Mouse (Mus musculus): ENCODE results near the gene Nsg1. TPM values are rescaled to one million over a fixed set of nuclear protein-coding genes. Genes with fewer than 3 reads are reported as not detected.

Gene Nsg1
- polyA plus RNA-seq, 1 experiment = 1,023 TPM

GRCm38 (mm10) chr5:38137163-38137562, 22.5 kb downstream of the Nsg1 start:
- DNase-seq = no peak
- Histone ChIP-seq H3K27me3 (ENCODE audit: control insufficient read depth, insufficient read depth, low read length) (no peaks in the 10 kb centered on the region), H3K27ac (ENCODE audit: insufficient read depth, low read length) (no peak overlapping the region), H3K4me1 (ENCODE audit: control insufficient read depth, insufficient read depth, low read length) (0 out of 2 replicates have a peak, but pooled peaks cover 2% of the 10 kb centered on the region), H3K4me3 (replicated peaks; ENCODE audit: insufficient read depth, low read depth, low read length) (no peak overlapping the region)
- TF ChIP-seq POLR2A (IDR thresholded peaks at IDR 0.05; ENCODE audit: borderline replicate concordance, insufficient read depth, low read length) (no peak), CTCF (IDR thresholded peaks at IDR 0.05; ENCODE audit: borderline replicate concordance, insufficient read depth, low read depth, low read length) (no peak)
- WGBS = 84% methylated on average over 9 of the region's 9 CpGs

- no peak overlapping the region for H3K4me3 ChIP-seq (replicated peaks; ENCODE audit: insufficient read depth, low read depth, low read length)
- no peaks in the 10 kb centered on the region for H3K27me3 ChIP-seq (ENCODE audit: control insufficient read depth, insufficient read depth, low read length)
- H3K27ac ChIP-seq (ENCODE audit: insufficient read depth, low read length) = no peak overlapping the region
- WGBS = 85% methylated on average over 9 of the region's 9 CpGs
- H3K4me1 ChIP-seq (ENCODE audit: control insufficient read depth, insufficient read depth, low read length) = 0 out of 2 replicates have a peak, but pooled peaks cover 2% of the 10 kb centered on the region
- TF ChIP-seq CTCF (IDR thresholded peaks at IDR 0.05; ENCODE audit: borderline replicate concordance, insufficient read depth, low read depth, low read length) (no peak), POLR2A (IDR thresholded peaks at IDR 0.05; ENCODE audit: borderline replicate concordance, insufficient read depth, low read length) (no peak)
- DNase-seq = no peak
Observed at GRCm38 (mm10) chr5:38136247-38136646, 23.5 kb downstream of the Nsg1 start.

GRCm38 (mm10) chr5:38129339-38129738, 30.4 kb downstream of the Nsg1 start:
- no peaks in the 10 kb centered on the region for H3K4me1 ChIP-seq (ENCODE audit: control insufficient read depth, insufficient read depth, low read length)
- 95% methylated on average over 2 of the region's 2 CpGs for WGBS

DNA sequence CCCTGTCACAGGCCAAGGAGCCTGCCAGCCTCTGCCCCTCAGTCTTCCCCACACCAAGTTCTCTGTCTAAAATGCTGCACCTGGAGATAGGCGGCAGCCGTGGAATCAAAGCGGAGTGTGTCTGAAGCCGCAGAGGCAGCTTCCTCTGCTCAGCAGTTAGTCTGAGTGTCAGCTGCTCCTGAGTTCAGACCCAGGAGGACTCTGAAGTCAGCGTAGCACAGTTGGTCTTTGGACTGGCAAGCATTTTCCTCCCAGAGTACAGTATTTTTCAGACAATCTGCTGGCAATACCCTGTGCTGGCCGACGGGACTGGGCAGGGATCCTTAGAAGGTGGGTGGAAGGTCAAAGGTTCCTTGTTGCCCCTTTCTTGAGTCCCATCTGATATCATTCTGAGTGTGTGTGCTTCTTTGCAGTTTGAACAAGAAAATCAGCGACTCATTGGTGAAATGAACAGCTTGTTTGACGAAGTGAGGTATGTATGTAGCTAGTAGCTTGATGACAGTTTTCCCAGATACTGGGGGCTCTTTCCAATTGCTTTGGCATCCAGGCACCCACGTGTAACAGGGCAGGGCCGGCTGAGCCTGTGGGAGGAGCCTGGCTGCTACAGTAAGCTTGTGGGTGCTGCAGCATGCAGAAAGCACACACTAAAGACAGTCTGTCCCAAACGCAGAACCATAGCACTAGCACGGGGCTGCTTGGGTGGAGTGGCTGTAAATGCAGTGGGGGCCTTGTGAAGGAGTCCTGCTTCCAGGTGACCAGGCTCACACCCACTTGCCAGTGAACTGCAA, 33.0 kb downstream of the Nsg1 start:
- Histone ChIP-seq H3K27me3 (ENCODE audit: control insufficient read depth, insufficient read depth, low read length) (no peaks in the 10 kb centered on the region), H3K4me3 (replicated peaks; ENCODE audit: insufficient read depth, low read depth, low read length) (no peak overlapping the region), H3K4me1 (ENCODE audit: control insufficient read depth, insufficient read depth, low read length) (no peaks in the 10 kb centered on the region), H3K27ac (ENCODE audit: insufficient read depth, low read length) (no peak overlapping the region)
- no peak for DNase-seq
- 71% methylated on average over 13 of the region's 13 CpGs for WGBS
- TF ChIP-seq CTCF (IDR thresholded peaks at IDR 0.05; ENCODE audit: borderline replicate concordance, insufficient read depth, low read depth, low read length) (no peak), POLR2A (IDR thresholded peaks at IDR 0.05; ENCODE audit: borderline replicate concordance, insufficient read depth, low read length) (no peak)

More at GRCm38 (mm10) chr5:38129339-38129738, 30.4 kb downstream of the Nsg1 start:
- Histone ChIP-seq H3K27ac (ENCODE audit: insufficient read depth, low read length) (no peak overlapping the region), H3K4me3 (replicated peaks; ENCODE audit: insufficient read depth, low read depth, low read length) (no peak overlapping the region), H3K27me3 (ENCODE audit: control insufficient read depth, insufficient read depth, low read length) (no peaks in the 10 kb centered on the region)
- TF ChIP-seq POLR2A (IDR thresholded peaks at IDR 0.05; ENCODE audit: borderline replicate concordance, insufficient read depth, low read length) (no peak), CTCF (IDR thresholded peaks at IDR 0.05; ENCODE audit: borderline replicate concordance, insufficient read depth, low read depth, low read length) (no peak)
- DNase-seq = no peak

DNA sequence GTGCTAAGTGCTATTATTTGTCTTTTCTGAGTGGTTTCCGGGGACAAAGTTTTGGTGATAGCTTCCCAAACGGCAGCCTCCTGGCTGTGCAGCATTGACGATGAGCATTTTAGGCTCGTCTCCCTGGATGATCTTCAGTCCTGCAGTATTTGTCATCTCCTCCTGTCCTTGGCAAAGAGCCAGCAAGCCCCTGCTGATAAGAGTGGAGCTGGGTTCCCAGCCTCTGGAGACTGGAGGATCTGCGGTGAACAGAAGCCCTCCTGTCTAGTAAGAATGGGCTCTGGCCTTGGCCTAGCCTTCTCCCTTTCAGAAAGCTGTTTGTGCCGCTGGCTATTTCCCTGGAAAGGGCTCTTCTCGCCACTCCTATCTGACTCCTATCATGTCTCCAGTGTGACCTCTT, 38.0 kb downstream of the Nsg1 start:
- H3K27me3 ChIP-seq (ENCODE audit: control insufficient read depth, insufficient read depth, low read length) = no peaks in the 10 kb centered on the region
- H3K4me3 ChIP-seq (replicated peaks; ENCODE audit: insufficient read depth, low read depth, low read length) = no peak overlapping the region
- DNase-seq = no peak
- H3K27ac ChIP-seq (ENCODE audit: insufficient read depth, low read length) = no peak overlapping the region
- WGBS = 55% methylated on average over 7 of the region's 7 CpGs
- no peaks in the 10 kb centered on the region for H3K4me1 ChIP-seq (ENCODE audit: control insufficient read depth, insufficient read depth, low read length)
- TF ChIP-seq CTCF (IDR thresholded peaks at IDR 0.05; ENCODE audit: borderline replicate concordance, insufficient read depth, low read depth, low read length) = no peak
- no peak for TF ChIP-seq POLR2A (IDR thresholded peaks at IDR 0.05; ENCODE audit: borderline replicate concordance, insufficient read depth, low read length)

- 94% methylated on average over 5 of the region's 5 CpGs for WGBS
- Histone ChIP-seq H3K4me1 (ENCODE audit: control insufficient read depth, insufficient read depth, low read length) (no peaks in the 10 kb centered on the region), H3K27me3 (ENCODE audit: control insufficient read depth, insufficient read depth, low read length) (no peaks in the 10 kb centered on the region), H3K4me3 (replicated peaks; ENCODE audit: insufficient read depth, low read depth, low read length) (no peak overlapping the region), H3K27ac (ENCODE audit: insufficient read depth, low read length) (no peak overlapping the region)
- DNase-seq = no peak
- no peak for TF ChIP-seq CTCF (IDR thresholded peaks at IDR 0.05; ENCODE audit: borderline replicate concordance, insufficient read depth, low read depth, low read length)
- no peak for TF ChIP-seq POLR2A (IDR thresholded peaks at IDR 0.05; ENCODE audit: borderline replicate concordance, insufficient read depth, low read length)
Observed at GRCm38 (mm10) chr5:38119268-38119667, 40.4 kb downstream of the Nsg1 start.

GRCm38 (mm10) chr5:38117056-38117455, 42.7 kb downstream of the Nsg1 start:
- Histone ChIP-seq H3K4me1 (ENCODE audit: control insufficient read depth, insufficient read depth, low read length) (no peaks in the 10 kb centered on the region), H3K27me3 (ENCODE audit: control insufficient read depth, insufficient read depth, low read length) (no peaks in the 10 kb centered on the region), H3K4me3 (replicated peaks; ENCODE audit: insufficient read depth, low read depth, low read length) (no peak overlapping the region), H3K27ac (ENCODE audit: insufficient read depth, low read length) (no peak overlapping the region)
- 67% methylated on average over 1 of the region's 1 CpGs for WGBS
- no peak for DNase-seq
- no peak for TF ChIP-seq CTCF (IDR thresholded peaks at IDR 0.05; ENCODE audit: borderline replicate concordance, insufficient read depth, low read depth, low read length)
- no peak for TF ChIP-seq POLR2A (IDR thresholded peaks at IDR 0.05; ENCODE audit: borderline replicate concordance, insufficient read depth, low read length)

DNA sequence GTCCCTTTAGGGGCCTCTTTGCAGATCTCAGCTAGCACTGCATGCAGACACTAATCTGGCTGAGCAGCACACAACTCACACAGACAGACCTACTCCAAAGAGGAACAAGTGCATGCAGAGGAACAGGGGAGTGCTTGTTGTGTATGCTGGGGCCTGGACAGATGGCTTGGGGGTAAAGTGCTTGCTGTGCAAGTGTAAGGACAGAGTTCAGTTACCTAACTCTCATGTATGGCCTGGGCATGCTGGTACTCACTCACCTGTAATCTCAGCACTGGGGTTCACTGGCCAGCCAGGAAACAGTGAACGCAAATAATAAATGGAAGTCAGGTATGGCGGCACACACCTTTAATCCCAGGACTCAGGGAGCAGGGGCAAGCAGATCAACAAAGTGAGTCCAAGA, 45.2 kb downstream of the Nsg1 start:
- no peak for DNase-seq
- Histone ChIP-seq H3K27me3 (ENCODE audit: control insufficient read depth, insufficient read depth, low read length) (no peaks in the 10 kb centered on the region), H3K27ac (ENCODE audit: insufficient read depth, low read length) (no peak overlapping the region), H3K4me1 (ENCODE audit: control insufficient read depth, insufficient read depth, low read length) (no peaks in the 10 kb centered on the region), H3K4me3 (replicated peaks; ENCODE audit: insufficient read depth, low read depth, low read length) (no peak overlapping the region)
- 99% methylated on average over 2 of the region's 2 CpGs for WGBS
- no peak for TF ChIP-seq POLR2A (IDR thresholded peaks at IDR 0.05; ENCODE audit: borderline replicate concordance, insufficient read depth, low read length)
- no peak for TF ChIP-seq CTCF (IDR thresholded peaks at IDR 0.05; ENCODE audit: borderline replicate concordance, insufficient read depth, low read depth, low read length)

Measured in cerebellum, adult 2 months (tissue).